Mouse (Mus musculus): ENCODE measurements around the gene 4430402I18Rik. TPM values are rescaled to one million over a fixed set of nuclear protein-coding genes. Genes with fewer than 3 reads are reported as not detected.

Gene 4430402I18Rik
- polyA plus RNA-seq, 1 experiment from 2014 or later, result 5.9 TPM

DNA sequence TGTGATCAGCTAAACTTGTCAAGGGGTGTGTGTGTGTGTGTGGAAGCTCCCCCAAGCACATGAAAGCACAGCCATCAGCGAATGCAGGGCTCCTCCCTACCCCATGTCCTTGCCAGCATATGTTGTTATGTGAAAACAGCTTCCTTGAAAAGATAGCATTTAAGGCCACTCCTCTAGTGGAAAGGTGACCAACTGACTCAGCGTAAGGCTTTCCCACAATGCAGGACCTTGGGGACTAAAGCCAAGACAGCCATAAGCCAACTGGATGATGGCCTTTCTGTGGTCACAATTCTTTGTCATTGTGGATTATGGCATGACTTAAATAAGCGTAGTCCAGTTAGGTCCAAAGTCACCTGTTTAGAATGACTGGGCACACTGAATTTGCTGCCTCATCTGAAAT, 32.7 kb downstream of the 4430402I18Rik start:
- no peaks in the 10 kb centered on the region for H3K27me3 ChIP-seq (replicated peaks; ENCODE audit: insufficient read depth, low read length)
- H3K9me3 ChIP-seq (ENCODE audit: low read length), result no peaks in the 10 kb centered on the region
- ATAC-seq (no peak), DNase-seq (ENCODE audit: low spot score) (no peak)
- TF ChIP-seq CTCF (IDR thresholded peaks at IDR 0.05), result no peak
- no peak for TF ChIP-seq EP300 (IDR thresholded peaks at IDR 0.05)
- WGBS, result 83% methylated on average over 3 of the region's 3 CpGs
- no peak overlapping the region for H3K9ac ChIP-seq (replicated peaks; ENCODE audit: low read depth)
- no peaks in the 10 kb centered on the region for H3K4me1 ChIP-seq (ENCODE audit: insufficient read depth, low read depth, low read length)
- H3K4me3 ChIP-seq (ENCODE audit: low read depth, low read length), result no peak overlapping the region
- H3K36me3 ChIP-seq (ENCODE audit: insufficient read depth, low read length), result no peaks in the 10 kb centered on the region
- no peak overlapping the region for H3K4me2 ChIP-seq (replicated peaks; ENCODE audit: low read depth, low read length)
- H3K27ac ChIP-seq (ENCODE audit: low read length), result no peak overlapping the region

DNA sequence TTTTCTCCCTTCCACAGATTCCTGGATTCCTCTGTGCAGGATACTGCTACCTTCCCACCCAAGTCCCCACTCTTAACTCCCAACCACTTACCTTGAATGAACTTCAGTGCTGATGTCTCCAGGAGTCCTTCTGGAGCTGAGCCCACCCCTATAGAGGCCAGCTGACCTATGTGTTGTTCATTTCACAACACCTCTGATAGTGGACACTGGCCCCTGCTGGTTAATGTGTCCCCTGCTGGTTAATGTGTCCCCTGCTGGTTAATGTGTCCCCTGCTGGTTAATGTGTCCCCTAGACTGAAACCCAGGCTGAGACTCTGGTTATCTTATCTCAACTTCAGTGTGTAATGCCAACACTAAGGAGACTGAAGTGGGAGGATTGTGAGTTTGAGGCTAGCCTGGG, 38.6 kb downstream of the 4430402I18Rik start:
- no peaks in the 10 kb centered on the region for H3K9me3 ChIP-seq (ENCODE audit: low read length)
- no peaks in the 10 kb centered on the region for H3K36me3 ChIP-seq (ENCODE audit: insufficient read depth, low read length)
- H3K27ac ChIP-seq (ENCODE audit: low read length), result no peak overlapping the region
- ATAC-seq (no peak), DNase-seq (ENCODE audit: low spot score) (no peak)
- no peak overlapping the region for H3K4me2 ChIP-seq (replicated peaks; ENCODE audit: low read depth, low read length)
- H3K4me1 ChIP-seq (ENCODE audit: insufficient read depth, low read depth, low read length), result no peaks in the 10 kb centered on the region
- no peaks in the 10 kb centered on the region for H3K27me3 ChIP-seq (replicated peaks; ENCODE audit: insufficient read depth, low read length)
- no peak overlapping the region for H3K4me3 ChIP-seq (ENCODE audit: low read depth, low read length)
- TF ChIP-seq EP300 (IDR thresholded peaks at IDR 0.05), result no peak
- TF ChIP-seq CTCF (IDR thresholded peaks at IDR 0.05), result peak; percentile 32
- H3K9ac ChIP-seq (replicated peaks; ENCODE audit: low read depth), result no peak overlapping the region

DNA sequence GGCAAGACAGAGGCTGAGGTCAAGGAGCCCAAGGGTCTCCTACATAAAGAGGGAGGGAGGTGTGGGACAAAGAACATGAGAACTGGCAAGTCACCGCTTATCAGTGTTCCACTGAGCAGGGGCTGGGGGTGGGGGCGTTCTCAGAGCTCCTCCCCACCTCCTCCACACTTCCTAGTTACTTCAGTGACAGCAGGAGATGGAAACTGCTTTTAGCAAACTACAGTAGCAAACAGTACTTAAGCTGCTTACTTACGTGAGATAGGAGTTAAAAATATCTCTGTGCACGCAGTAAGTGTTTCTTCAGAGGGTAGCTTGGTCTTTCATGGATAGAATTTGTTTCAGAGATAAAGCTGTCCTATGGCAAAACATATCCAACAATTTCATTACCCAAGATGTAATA, 40.2 kb downstream of the 4430402I18Rik start:
- H3K36me3 ChIP-seq (ENCODE audit: insufficient read depth, low read length), result no peaks in the 10 kb centered on the region
- TF ChIP-seq EP300 (IDR thresholded peaks at IDR 0.05) (no peak), CTCF (IDR thresholded peaks at IDR 0.05) (no peak)
- no peak for DNase-seq (ENCODE audit: low spot score)
- H3K27me3 ChIP-seq (replicated peaks; ENCODE audit: insufficient read depth, low read length), result no peaks in the 10 kb centered on the region
- no peak overlapping the region for H3K27ac ChIP-seq (ENCODE audit: low read length)
- WGBS, result 25% methylated on average over 4 of the region's 4 CpGs
- H3K9ac ChIP-seq (replicated peaks; ENCODE audit: low read depth), result no peak overlapping the region
- H3K9me3 ChIP-seq (ENCODE audit: low read length), result no peaks in the 10 kb centered on the region
- ATAC-seq, result no peak
- H3K4me2 ChIP-seq (replicated peaks; ENCODE audit: low read depth, low read length), result no peak overlapping the region
- H3K4me1 ChIP-seq (ENCODE audit: insufficient read depth, low read depth, low read length), result no peaks in the 10 kb centered on the region
- H3K4me3 ChIP-seq (ENCODE audit: low read depth, low read length), result no peak overlapping the region

DNA sequence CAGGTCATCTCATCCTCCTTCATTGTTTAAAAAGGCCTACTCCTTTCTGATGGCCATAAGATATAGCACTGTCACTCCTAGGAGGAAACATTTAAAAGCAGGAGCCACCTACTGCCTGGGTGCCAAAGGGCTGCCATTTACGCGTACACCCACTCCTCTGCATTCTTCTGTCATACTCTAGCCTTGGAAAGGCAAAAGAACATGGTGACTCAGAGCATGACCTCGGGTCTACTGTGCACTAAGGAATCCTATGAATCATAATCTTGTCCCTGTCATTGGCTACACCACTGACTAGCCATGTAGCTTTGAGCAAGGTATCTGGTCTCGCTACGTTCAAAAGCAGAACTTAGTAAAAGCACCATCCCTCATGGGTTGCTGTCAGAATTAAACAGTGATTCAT, 41.2 kb downstream of the 4430402I18Rik start:
- H3K36me3 ChIP-seq (ENCODE audit: insufficient read depth, low read length), result no peaks in the 10 kb centered on the region
- 89% methylated on average over 5 of the region's 5 CpGs for WGBS
- TF ChIP-seq CTCF (IDR thresholded peaks at IDR 0.05) (no peak), EP300 (IDR thresholded peaks at IDR 0.05) (no peak)

DNA sequence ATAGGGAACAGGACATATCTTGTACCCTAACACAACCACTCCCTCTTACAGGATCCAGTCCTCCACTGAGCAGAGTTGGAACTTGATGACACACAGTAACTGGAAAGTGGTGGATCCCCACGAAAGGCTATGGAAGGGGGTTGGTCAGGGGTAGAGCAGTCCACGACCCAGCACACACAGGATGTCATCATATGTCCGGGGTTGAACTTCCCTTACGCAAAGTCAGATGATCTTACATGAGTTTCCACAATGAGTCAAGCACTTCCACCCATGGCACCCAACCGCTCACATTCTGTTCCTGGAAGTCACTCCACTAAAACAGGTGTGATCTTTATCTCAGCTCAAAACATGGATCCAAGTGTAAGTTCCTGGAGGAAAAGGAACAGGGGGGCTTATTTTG, 49.8 kb downstream of the 4430402I18Rik start:
- 79% methylated on average over 5 of the region's 5 CpGs for WGBS
- Histone ChIP-seq H3K4me3 (ENCODE audit: low read depth, low read length) (no peak overlapping the region), H3K4me2 (replicated peaks; ENCODE audit: low read depth, low read length) (no peak overlapping the region), H3K27ac (ENCODE audit: low read length) (no peak overlapping the region), H3K36me3 (ENCODE audit: insufficient read depth, low read length) (no peaks in the 10 kb centered on the region), H3K9me3 (ENCODE audit: low read length) (no peaks in the 10 kb centered on the region), H3K9ac (replicated peaks; ENCODE audit: low read depth) (no peak overlapping the region), H3K4me1 (ENCODE audit: insufficient read depth, low read depth, low read length) (no peaks in the 10 kb centered on the region), H3K27me3 (replicated peaks; ENCODE audit: insufficient read depth, low read length) (no peaks in the 10 kb centered on the region)
- no peak for DNase-seq (ENCODE audit: low spot score)
- TF ChIP-seq CTCF (IDR thresholded peaks at IDR 0.05) (no peak), EP300 (IDR thresholded peaks at IDR 0.05) (no peak)
- no peak for ATAC-seq

More for the DNA sequence above, 41.2 kb downstream of the 4430402I18Rik start:
- no peaks in the 10 kb centered on the region for H3K4me1 ChIP-seq (ENCODE audit: insufficient read depth, low read depth, low read length)
- H3K4me2 ChIP-seq (replicated peaks; ENCODE audit: low read depth, low read length), result no peak overlapping the region
- no peak overlapping the region for H3K4me3 ChIP-seq (ENCODE audit: low read depth, low read length)
- ATAC-seq (no peak), DNase-seq (ENCODE audit: low spot score) (no peak)
- H3K27me3 ChIP-seq (replicated peaks; ENCODE audit: insufficient read depth, low read length), result no peaks in the 10 kb centered on the region
- no peak overlapping the region for H3K9ac ChIP-seq (replicated peaks; ENCODE audit: low read depth)
- H3K9me3 ChIP-seq (ENCODE audit: low read length), result no peaks in the 10 kb centered on the region
- no peak overlapping the region for H3K27ac ChIP-seq (ENCODE audit: low read length)

DNA sequence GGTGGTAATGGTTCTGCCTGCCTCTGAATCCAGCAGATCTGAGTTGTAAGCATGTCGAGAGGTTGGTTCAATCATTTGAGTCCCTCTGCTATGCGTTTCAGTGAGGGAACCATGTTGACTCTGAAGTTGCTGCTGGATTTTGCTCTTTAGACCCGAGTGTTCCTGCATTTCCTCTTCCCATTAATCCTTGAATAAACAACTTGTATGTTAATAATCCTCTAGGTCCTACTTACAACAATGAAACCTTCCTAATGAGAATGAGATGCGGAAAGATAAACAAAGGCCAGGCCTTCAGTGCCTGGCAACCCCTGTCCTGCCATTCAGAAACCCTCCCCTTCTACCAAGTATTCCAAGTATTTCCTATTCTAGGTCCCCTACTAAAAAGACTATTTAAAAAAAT, 51.1 kb downstream of the 4430402I18Rik start:
- peak; percentile 44 for TF ChIP-seq EP300 (IDR thresholded peaks at IDR 0.05)
- TF ChIP-seq CTCF (IDR thresholded peaks at IDR 0.05), result no peak
- H3K27ac ChIP-seq (ENCODE audit: low read length), result no peak overlapping the region
- no peak overlapping the region for H3K9ac ChIP-seq (replicated peaks; ENCODE audit: low read depth)
- no peaks in the 10 kb centered on the region for H3K27me3 ChIP-seq (replicated peaks; ENCODE audit: insufficient read depth, low read length)
- no peaks in the 10 kb centered on the region for H3K36me3 ChIP-seq (ENCODE audit: insufficient read depth, low read length)
- H3K4me3 ChIP-seq (ENCODE audit: low read depth, low read length), result no peak overlapping the region
- WGBS, result 19% methylated on average over 4 of the region's 4 CpGs
- H3K4me1 ChIP-seq (ENCODE audit: insufficient read depth, low read depth, low read length), result no peaks in the 10 kb centered on the region; the same call in 1 of the 2 replicates
- ATAC-seq (peak; percentile 38; the same call in 1 of the 2 replicates), DNase-seq (ENCODE audit: low spot score) (peak; percentile 57)
- H3K4me2 ChIP-seq (replicated peaks; ENCODE audit: low read depth, low read length), result no peak overlapping the region
- H3K9me3 ChIP-seq (ENCODE audit: low read length), result no peaks in the 10 kb centered on the region
